Mouse (Mus musculus) brown adipose tissue, adult 24 weeks (tissue): ENCODE data around the gene Tjp1. TPM values are rescaled to one million over a fixed set of nuclear protein-coding genes. Genes with fewer than 3 reads are reported as not detected.
A peak's percentile ranks its signal among the peaks of the same experiment; 100 is the strongest.

Experiments
- H3K27ac ChIP-seq: fragments of 200-500 bp; replicated peaks from 2 replicates; pipeline ENCODE4 v1.5.1; 2012; ENCODE audit warnings: low read depth, mild to moderate bottlenecking, low read length
- H3K4me1 ChIP-seq: fragments of 200-500 bp; 2 replicates; pipeline ENCODE4 v1.6.1; 2012; ENCODE audit warnings: low read length, mixed read lengths; ENCODE audit not compliant: control insufficient read depth, insufficient read depth, insufficient read length
- H3K4me3 ChIP-seq: fragments of 200-500 bp; 2 replicates; pipeline ENCODE4 v1.5.1; 2012; ENCODE audit warnings: low read depth, mild to moderate bottlenecking, low read length, moderate library complexity; ENCODE audit not compliant: insufficient read depth
- polyA plus RNA-seq: library from polyadenylated mRNA; stranded (reverse); fragments of >200 nt; gene quantifications from 2 replicates; pipeline ENCODE4 v1.2.4, GENCODE M21; 2012; ENCODE audit not compliant: missing spikeins, insufficient read depth, insufficient read length

Gene Tjp1
- polyA plus RNA-seq, 1 experiment, result 19.3 TPM

DNA sequence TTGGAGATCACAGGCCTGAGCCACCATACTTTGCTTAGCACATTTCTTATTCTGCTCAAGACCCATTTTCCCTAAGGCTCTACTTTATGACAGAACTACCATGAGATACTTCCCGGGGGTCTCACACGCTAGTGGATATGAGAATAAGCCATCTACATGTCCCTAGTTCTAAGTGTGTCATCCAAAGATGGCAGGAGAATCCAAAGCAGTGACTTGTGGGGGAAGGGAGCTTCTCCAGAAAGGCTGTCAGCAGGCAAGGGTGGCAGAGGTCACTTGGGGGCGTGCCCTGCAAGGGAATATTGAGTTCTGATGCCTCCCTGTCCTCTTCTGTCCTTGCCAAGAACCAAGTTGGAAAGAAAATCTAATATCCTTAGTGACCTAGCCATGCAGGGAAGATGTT, 150.1 kb downstream of the Tjp1 start:
- no peak overlapping the region for H3K4me3 ChIP-seq
- H3K27ac ChIP-seq, result peak overlapping the region; percentile 38; the same call in 1 of the 2 replicates
- peaks cover 33% of the 10 kb centered on the region for H3K4me1 ChIP-seq

DNA sequence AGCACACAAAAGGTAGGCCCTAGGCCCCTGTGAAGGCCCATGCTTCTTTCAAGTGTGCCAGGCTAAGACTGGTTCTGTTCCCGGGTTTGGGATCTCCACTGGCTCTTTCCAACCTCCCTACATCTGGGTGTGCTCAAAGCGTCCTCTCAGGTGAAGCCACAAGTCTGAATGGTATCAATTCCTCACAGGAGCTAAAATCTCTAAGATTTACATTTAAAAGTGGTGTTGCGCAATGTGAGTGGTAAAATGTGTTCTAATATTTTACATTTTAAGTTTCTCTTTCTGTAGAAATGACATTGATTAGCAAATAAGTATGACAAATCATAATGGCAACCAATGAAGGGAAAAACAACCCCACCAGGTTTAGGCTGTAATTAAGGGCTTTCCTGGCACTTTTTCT, 152.0 kb downstream of the Tjp1 start:
- Histone ChIP-seq H3K4me1 (peaks cover 28% of the 10 kb centered on the region), H3K4me3 (no peak overlapping the region), H3K27ac (peak overlapping the region; percentile 77)

DNA sequence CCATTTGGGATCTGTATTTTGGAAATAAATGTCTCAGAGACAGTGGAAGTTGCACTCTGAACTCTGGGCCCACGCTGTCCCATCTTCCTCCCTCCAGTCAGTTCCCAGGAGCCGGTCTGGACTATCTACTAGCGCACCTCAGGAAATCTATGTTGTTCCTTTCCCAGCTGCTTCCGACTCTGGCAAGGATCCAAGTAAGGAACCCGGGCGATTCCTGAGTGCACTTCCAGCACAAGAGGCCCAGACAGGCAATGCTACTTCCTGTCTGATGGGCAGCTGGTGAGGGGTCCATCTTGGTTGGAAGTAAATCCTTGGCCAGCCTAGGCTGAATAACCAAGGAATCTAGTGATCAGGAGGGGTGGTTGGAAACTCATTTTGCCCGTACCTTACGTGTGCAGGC, 152.4 kb downstream of the Tjp1 start:
- Histone ChIP-seq H3K27ac (peak overlapping the region; percentile 82), H3K4me1 (peaks cover 25% of the 10 kb centered on the region), H3K4me3 (no peak overlapping the region; the same call in 1 of the 2 replicates)

DNA sequence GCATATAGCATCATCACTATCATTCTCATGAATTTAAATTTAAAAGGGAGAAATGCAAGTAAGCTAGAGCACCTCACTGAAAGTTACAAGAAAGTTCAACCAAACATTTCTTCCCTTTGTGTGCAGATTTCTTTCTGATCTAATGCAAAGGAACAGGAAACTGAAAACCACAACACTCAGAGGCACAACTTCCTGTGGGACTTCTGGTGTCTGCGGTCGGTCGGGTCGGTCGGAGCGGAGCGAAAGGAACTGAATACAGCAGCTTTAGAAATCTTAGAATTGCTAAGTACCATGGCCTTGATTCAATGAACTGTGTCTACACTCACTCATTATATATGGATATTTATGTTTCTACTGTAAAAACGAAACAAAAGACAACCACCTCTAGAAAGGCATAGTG, 154.2 kb downstream of the Tjp1 start:
- Histone ChIP-seq H3K27ac (peak overlapping the region; percentile 26), H3K4me1 (peaks cover 13% of the 10 kb centered on the region), H3K4me3 (no peak overlapping the region)

DNA sequence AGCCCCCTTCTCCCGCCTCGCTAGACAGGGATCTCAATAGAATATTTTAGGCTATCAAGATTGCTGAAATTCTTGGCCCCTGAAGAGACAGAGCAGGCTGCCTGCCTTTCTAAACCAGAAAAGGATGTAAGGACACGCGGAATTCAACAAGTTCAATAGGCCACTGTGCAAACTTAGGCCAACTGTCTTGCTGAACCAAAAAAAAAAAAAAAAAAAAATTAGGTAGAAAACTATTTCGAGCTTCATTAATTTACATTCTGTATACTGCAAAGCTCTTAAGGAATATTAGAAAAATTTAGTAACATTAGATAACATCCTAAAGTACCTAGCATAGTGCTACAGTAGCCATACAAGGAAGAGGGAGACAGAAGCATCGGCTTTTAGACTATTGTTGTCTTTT, 155.8 kb downstream of the Tjp1 start:
- Histone ChIP-seq H3K4me3 (peak overlapping the region; percentile 64), H3K27ac (peak overlapping the region; percentile 94), H3K4me1 (peaks cover 12% of the 10 kb centered on the region)

DNA sequence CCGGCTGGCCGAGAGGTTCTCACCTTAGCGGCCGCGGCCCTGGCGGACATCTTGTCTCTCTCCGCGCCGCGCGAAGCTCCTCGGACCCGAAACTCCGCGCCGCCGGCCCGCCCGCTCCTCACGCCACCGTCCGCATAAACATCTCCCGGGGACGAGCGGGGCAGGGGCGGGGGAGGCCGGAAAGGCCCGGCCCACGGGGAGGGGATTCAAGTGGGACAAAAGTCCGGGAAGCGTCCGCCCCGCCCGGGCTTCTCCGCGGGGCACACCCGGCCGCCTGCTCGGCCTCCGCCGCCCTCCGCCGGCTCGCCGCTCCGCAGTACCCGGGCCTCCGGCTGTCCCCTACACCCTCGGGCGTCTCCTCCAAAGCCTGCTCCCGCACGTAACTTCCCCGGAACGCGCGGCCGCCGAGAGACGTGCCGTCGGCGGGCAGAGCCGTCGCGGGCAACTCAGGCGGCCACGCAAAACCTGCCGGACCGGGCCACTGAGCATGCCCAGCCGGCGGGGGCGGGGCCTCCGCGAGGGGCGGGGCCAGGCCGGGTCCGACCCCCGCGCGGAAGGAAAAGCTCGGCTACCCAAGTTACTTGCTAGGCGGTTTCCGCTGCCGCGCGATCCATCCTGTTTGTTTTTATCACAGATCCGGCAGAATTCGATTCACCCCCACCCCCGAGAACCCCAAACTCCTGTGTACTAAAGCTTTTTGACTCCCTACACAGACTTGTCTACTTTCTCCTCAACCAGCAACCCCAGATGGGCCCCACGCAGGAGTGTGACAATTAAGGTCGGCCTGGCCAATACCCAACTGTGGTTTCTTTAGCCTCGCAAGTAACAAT, 156.6 kb downstream of the Tjp1 start:
- peaks cover 14% of the 10 kb centered on the region for H3K4me1 ChIP-seq
- H3K27ac ChIP-seq, result peak overlapping the region; percentile 95
- peak overlapping the region; percentile 85 for H3K4me3 ChIP-seq

DNA sequence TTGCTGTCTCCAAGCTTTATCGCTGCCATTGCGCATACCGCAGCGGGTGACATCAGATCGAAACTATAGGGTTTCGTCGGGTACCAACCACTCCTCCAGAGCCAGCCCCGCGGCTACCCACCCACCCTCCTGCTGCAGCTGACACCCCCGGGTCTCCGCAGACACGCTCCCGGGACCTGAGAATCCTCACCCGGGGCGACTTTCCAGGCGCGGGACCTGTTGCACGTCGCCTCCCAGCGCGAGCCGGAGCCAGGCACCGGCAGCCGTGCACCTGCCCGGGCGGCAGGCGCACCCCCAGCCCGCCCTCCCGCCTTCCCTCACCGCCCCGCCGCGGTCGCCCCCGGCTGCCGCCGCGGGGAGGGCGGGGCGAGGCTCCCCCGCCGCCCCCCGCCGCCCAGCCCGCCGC, 157.2 kb downstream of the Tjp1 start:
- peaks cover 12% of the 10 kb centered on the region for H3K4me1 ChIP-seq
- peak overlapping the region; percentile 64 for H3K27ac ChIP-seq
- peak overlapping the region; percentile 85 for H3K4me3 ChIP-seq

DNA sequence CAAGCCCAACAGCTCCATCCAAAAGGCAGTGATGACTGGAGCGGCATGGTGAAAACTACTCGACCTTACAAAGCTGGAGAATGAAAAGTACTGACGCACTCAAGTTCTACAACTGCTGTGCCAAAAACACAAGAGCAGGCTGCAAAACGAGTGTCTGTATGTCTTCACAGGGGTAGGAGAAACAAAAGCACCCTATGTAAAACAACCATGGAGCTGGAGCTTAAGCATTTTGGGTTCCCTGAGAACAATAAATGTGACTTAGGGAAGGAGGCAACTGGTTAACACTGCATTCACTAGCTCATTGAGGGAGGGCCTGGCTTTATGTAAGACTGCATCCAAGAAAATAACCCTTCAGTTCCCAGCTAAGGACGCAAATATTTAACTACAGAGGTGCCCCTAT, 158.5 kb downstream of the Tjp1 start:
- Histone ChIP-seq H3K4me1 (peaks cover 7% of the 10 kb centered on the region; the same call in 1 of the 2 replicates), H3K27ac (peak overlapping the region; percentile 59; the same call in 1 of the 2 replicates), H3K4me3 (peak overlapping the region; percentile 64)

DNA sequence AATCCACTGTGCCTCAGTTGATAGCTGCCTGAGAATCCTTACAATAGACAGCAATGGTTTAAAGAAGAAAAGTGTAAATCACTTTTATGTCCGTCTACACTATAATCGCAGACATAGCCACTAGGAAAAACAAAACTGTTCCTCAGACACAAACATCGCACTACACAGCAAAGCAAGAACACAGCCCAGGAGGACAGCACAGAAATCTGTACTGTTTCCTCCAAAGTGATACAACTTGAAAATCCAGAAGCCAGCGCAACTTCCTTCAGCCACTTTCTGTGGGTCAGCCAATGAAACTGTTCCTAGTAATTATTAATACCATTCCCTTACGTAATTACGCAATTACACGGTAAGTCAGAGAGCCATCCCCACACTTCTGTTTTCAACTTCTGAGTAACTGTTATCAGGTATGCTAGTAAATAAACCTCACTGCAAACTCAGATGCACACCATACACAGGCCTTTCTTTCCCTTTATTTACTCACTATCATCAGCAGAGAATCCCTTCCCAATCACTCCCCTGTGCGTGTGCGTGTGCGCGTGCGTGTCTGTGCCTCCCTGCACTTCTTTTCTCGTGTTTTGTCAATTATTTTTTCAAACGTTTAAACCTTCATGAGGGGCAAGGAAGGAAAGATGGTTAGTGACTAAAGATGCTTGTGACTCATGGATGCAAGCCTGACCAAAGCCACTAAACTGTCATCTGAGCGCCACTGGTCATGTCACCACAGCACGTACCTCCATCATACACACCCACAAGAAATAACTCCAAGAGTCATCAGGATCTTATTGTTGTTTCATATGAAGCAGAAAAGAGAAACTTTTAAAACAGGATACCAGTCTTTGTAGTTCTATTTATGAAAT, 160.0 kb downstream of the Tjp1 start:
- H3K27ac ChIP-seq, result peak overlapping the region; percentile 19; the same call in 1 of the 2 replicates
- peak overlapping the region; percentile 48 for H3K4me3 ChIP-seq
- peaks cover 9% of the 10 kb centered on the region; the same call in 1 of the 2 replicates for H3K4me1 ChIP-seq

DNA sequence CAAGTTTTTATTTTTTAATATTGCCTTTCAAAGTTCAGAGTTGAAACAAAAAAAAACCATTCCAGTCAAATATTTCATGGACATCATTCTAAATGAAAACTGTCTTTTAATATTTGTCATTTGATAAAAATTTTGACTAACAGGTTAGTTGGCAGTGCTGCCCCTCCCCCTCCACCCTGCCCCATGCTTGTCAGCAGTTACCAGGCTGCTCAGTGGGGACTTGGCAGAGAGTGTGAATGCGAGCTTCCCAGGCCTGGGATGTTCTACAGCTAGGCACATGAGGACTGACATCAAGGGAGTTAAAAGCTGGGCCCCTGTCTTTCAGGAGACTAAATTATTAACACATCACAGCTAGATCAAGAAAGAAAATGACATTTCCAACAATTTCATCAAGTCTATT, 161.4 kb downstream of the Tjp1 start:
- Histone ChIP-seq H3K4me1 (peaks cover 9% of the 10 kb centered on the region; the same call in 1 of the 2 replicates), H3K4me3 (peak overlapping the region; percentile 25), H3K27ac (no peak overlapping the region)

DNA sequence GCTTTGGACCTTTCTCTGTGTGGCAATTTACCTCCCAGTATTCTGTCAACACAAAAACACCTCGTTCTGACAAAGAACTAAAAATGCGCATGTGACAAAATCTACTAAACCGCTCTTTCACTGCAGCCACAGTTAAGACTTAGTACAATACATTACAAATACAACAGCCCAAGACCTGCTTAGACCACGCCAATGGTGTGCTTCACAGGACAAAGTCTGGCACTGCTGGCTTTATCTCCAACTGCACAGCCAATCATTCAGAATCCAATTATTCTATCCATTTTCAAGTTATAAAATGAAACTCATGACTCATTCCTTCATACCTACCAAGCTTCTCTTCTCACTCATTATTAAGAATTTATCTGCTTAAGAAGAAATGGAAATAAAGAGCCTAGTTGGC, 162.0 kb downstream of the Tjp1 start:
- no peak overlapping the region for H3K4me3 ChIP-seq
- no peak overlapping the region for H3K27ac ChIP-seq
- H3K4me1 ChIP-seq, result peaks cover 9% of the 10 kb centered on the region; the same call in 1 of the 2 replicates

DNA sequence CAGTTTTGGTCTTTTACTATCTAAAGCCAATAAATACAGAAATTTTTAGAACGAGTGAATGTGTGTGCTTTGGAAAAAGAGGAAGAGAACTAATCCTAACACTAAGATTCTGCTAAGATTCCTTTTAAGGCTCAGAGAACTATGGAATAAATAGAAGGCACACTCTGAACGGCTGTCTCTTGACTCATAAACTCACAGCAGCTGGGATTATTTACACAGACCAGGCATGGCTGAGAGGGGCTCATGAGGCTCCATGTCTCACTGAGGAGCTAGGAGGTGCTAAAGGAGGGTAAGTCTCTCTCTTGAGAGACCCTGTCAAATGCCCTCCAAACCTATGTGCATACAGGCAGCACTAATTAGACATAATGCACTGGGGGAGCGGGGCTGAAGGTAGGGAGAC, 167.3 kb downstream of the Tjp1 start:
- Histone ChIP-seq H3K4me1 (peaks cover 16% of the 10 kb centered on the region), H3K27ac (no peak overlapping the region), H3K4me3 (no peak overlapping the region)

DNA sequence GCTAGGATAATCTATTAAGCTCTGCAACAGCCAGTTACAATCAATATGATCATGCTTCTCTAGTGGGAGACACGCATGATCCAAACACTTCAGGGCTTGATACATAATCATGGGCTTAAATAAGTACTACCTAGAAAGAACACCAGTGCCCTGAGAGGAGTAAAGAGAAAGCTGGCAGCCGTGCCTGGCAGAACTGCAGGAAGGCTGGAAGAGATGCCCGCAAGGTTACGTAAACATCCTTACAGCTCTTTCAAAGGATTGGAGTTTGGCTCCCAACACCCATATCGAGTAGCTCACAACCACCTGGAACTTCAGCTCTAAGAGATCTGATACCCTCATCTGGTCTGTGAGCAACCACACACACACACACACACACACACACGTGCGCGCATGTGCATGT, 167.8 kb downstream of the Tjp1 start:
- Histone ChIP-seq H3K4me3 (no peak overlapping the region), H3K27ac (no peak overlapping the region), H3K4me1 (peaks cover 16% of the 10 kb centered on the region)

DNA sequence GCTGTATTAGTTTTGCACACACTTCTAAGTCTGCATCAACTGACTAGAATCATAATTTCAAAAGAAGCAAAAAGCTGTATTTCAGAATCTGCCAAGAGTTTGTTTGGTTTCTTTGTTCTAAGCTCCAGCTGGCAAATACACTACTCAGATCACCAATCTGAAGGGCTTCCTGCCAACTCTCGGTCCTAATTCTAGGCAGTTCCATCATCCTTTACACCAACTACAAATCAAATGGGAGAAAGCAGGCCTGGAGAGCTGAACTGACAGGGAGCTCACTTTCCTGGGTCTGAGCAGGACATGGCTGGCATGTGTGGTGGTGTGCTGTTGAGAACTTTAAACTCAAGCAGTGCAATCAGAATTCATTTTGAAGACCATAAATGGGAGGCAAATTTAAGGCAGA, 170.0 kb downstream of the Tjp1 start:
- Histone ChIP-seq H3K4me3 (no peak overlapping the region), H3K4me1 (peaks cover 11% of the 10 kb centered on the region), H3K27ac (no peak overlapping the region)

DNA sequence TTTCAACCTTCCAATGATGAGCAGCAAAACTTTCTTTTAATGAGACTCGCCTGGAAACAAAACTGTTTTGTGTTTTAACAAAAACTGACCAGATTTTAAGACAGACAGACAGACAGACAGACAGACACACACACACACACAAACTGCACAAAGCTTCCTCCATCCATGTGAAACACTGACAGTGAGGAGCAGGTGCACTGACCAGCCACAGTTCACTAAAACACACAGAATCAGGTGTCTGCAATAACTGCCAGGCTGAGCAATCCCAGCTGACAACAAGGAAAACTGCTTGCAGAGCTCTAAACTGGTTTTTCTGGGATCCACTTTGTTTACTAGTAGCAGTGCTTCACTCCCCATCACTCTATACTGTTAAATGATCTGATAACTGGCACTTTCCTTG, 171.4 kb downstream of the Tjp1 start:
- Histone ChIP-seq H3K4me1 (peaks cover 11% of the 10 kb centered on the region), H3K27ac (peak overlapping the region; percentile 51), H3K4me3 (no peak overlapping the region)
